ENCODE assay signal across 9 mouse cellular contexts in genomic region chr1:185517566-185517965, GRCm38 (mm10).
A peak's percentile ranks its signal among the peaks of the same experiment; 100 is the strongest.
DNase-seq lines count a peak whose midpoint lies in the region; ATAC-seq and TF ChIP-seq lines count a peak whose summit lies in the region.
"Had no signal": no experiment of that assay in that cellular context is flagged by ENCODE, and none has a peak within 500 bp of the region (broad histone marks: within the 10 kb centered on the region; RNA-seq: fewer than 3 reads in every experiment).

No protein-coding gene starts in this region.

- peak; percentile 62 for TF ChIP-seq CTCF in lung, postnatal 0 days (IDR thresholded peaks at IDR 0.05)

- H3K36me3 ChIP-seq in midbrain, embryonic 11.5 days (ENCODE audit: control insufficient read depth, insufficient read depth, low read length) = no peaks in the 10 kb centered on the region
- no peaks in the 10 kb centered on the region for H3K36me3 ChIP-seq in midbrain, embryonic 16.5 days (ENCODE audit: control insufficient read depth, insufficient read depth, low read length)
- no peaks in the 10 kb centered on the region for H3K36me3 ChIP-seq in lung, postnatal 0 days (ENCODE audit: insufficient read depth, low read length)

- no peak for ATAC-seq in midbrain, embryonic 11.5 days (ENCODE audit: low FRiP score)
- no peak for ATAC-seq in midbrain, embryonic 16.5 days
- no peak for ATAC-seq in lung, postnatal 0 days

- H3K4me1 ChIP-seq in midbrain, embryonic 11.5 days (ENCODE audit: control insufficient read depth, insufficient read depth, low read length) = no peaks in the 10 kb centered on the region
- H3K4me1 ChIP-seq in midbrain, embryonic 16.5 days (ENCODE audit: control insufficient read depth, insufficient read depth, low read length) = no peaks in the 10 kb centered on the region
- no peaks in the 10 kb centered on the region for H3K4me1 ChIP-seq in lung, postnatal 0 days (ENCODE audit: insufficient read depth, low read depth, low read length)

- H3K27me3 ChIP-seq in midbrain, embryonic 11.5 days (ENCODE audit: control insufficient read depth, insufficient read depth, low read length) = no peaks in the 10 kb centered on the region
- H3K27me3 ChIP-seq in midbrain, embryonic 16.5 days (ENCODE audit: control insufficient read depth, insufficient read depth, low read depth, low read length) = no peaks in the 10 kb centered on the region
- no peaks in the 10 kb centered on the region for H3K27me3 ChIP-seq in lung, postnatal 0 days (replicated peaks; ENCODE audit: insufficient read depth, low read length)

- H3K9ac ChIP-seq in midbrain, embryonic 11.5 days (ENCODE audit: low read length) = no peak overlapping the region
- no peak overlapping the region for H3K9ac ChIP-seq in midbrain, embryonic 16.5 days (ENCODE audit: low read depth, low read length)
- H3K9ac ChIP-seq in lung, postnatal 0 days (replicated peaks; ENCODE audit: low read depth) = no peak overlapping the region

- no peaks in the 10 kb centered on the region for H3K9me3 ChIP-seq in midbrain, embryonic 11.5 days (ENCODE audit: control insufficient read depth, low read length)
- no peaks in the 10 kb centered on the region for H3K9me3 ChIP-seq in midbrain, embryonic 16.5 days (replicated peaks; ENCODE audit: control insufficient read depth, low read length, poor library complexity, severe bottlenecking)
- no peaks in the 10 kb centered on the region for H3K9me3 ChIP-seq in lung, postnatal 0 days (ENCODE audit: low read length)

- H3K4me3 ChIP-seq in midbrain, embryonic 11.5 days (ENCODE audit: low read depth, low read length) = no peak overlapping the region
- no peak overlapping the region for H3K4me3 ChIP-seq in midbrain, embryonic 16.5 days (ENCODE audit: low read depth, low read length)
- H3K4me3 ChIP-seq in lung, postnatal 0 days (ENCODE audit: low read depth, low read length) = no peak overlapping the region
- H3K4me3 ChIP-seq: myocyte had no signal

- no peak for TF ChIP-seq EP300 in lung, postnatal 0 days (IDR thresholded peaks at IDR 0.05)

- H3K27ac ChIP-seq in midbrain, embryonic 11.5 days (ENCODE audit: low read depth, low read length) = no peak overlapping the region
- no peak overlapping the region for H3K27ac ChIP-seq in midbrain, embryonic 16.5 days (ENCODE audit: low read length)
- no peak overlapping the region for H3K27ac ChIP-seq in lung, postnatal 0 days (ENCODE audit: low read length)

- WGBS in midbrain, embryonic 11.5 days = 8% methylated on average over 3 of the region's 5 CpGs
- WGBS in midbrain, embryonic 16.5 days = 4% methylated on average over 3 of the region's 5 CpGs
- WGBS in lung, postnatal 0 days = 5% methylated on average over 3 of the region's 5 CpGs

- no peak overlapping the region for H3K4me2 ChIP-seq in midbrain, embryonic 11.5 days
- no peak overlapping the region for H3K4me2 ChIP-seq in midbrain, embryonic 16.5 days (ENCODE audit: low read length)
- H3K4me2 ChIP-seq in lung, postnatal 0 days (replicated peaks; ENCODE audit: low read depth, low read length) = no peak overlapping the region

- peak; percentile 15 for DNase-seq in cerebellum, adult 11 months
- no peak for DNase-seq in cerebellum, adult 9-11 months
- DNase-seq in midbrain, embryonic 11.5 days (ENCODE audit: low spot score, missing footprints) = peak; percentile 97
- peak; percentile 82 for DNase-seq in c-Kit-positive CD71-positive TER-119-negative erythroid progenitor cells, embryonic 14.5 days (ENCODE audit: low read depth)
- DNase-seq in hindlimb bud, embryonic 11.5 days (ENCODE audit: extremely low spot score, low read depth, low spot score) = peak; percentile 41
- peak; percentile 90 for DNase-seq in lung, postnatal 0 days (ENCODE audit: low spot score)
- DNase-seq in ovary, postnatal 36 days (ENCODE audit: low spot score) = no peak

Comparison
In these comparisons a context has a peak if more than half of its experiments do, and no peak if none do; other contexts are left out.
1. DNase-seq: peak in cerebellum, adult 11 months (single experiment), midbrain, embryonic 11.5 days (single experiment), c-Kit-positive CD71-positive TER-119-negative erythroid progenitor cells, embryonic 14.5 days (single experiment), hindlimb bud, embryonic 11.5 days (single experiment) and lung, postnatal 0 days (single experiment); none in cerebellum, adult 9-11 months (single experiment) and ovary, postnatal 36 days (single experiment).